9 mouse cellular contexts compared by ENCODE assay signal in the genomic region with DNA sequence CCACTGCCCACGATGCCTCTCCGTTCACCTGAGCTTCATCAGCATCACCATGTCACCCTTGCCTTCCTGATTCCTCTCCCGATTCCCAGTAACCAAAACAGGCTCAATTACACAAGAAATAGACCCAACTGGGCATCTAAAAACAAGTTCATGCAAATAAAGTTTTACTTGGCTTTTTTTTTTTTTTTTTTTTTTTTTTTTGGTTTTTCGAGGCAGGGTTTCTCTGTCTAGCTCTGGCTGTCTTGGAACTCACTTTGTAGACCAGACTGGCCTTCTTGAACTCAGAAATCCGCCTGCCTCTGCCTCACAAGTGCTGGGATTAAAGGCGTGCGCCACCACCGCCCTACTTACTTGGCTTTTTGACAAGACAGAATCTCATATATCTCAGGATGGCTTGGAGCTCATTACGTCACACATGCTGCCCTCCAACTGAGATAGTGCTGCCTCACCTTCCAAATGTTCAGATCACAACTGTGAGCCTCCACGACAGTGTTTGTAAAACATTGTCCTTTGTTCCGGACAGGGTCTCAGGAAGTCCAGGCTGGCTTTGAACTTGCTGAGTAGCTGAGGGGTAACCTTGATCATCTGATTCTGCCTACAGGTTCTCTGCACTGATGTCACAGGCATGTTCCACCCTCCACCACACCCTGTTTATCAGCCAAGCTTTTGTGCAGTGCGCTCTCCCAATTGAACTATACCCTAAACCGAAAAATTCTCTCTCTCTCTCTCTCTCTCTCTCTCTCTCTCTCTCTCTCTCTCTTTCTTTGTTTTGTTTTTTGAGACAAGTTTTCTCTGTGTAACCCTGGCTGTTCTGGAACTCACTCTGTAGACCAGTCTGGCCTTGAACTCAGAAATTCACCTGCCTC. TPM values are rescaled to one million over a fixed set of nuclear protein-coding genes. Genes with fewer than 3 reads are reported as not detected.
A peak's percentile ranks its signal among the peaks of the same experiment; 100 is the strongest.
DNase-seq lines count a peak whose midpoint lies in the region; ATAC-seq and TF ChIP-seq lines count a peak whose summit lies in the region.
"Had no signal": no experiment of that assay in that cellular context is flagged by ENCODE, and none has a peak within 500 bp of the region (broad histone marks: within the 10 kb centered on the region; RNA-seq: fewer than 3 reads in every experiment).

No protein-coding gene starts in this region.

- H3K9me3 ChIP-seq in forebrain, embryonic 11.5 days (ENCODE audit: control insufficient read depth, low read length), result no peaks in the 10 kb centered on the region
- H3K9me3 ChIP-seq in limb, embryonic 10.5 days (replicated peaks), result no peaks in the 10 kb centered on the region
- no peaks in the 10 kb centered on the region for H3K9me3 ChIP-seq in neural tube, embryonic 14.5 days (ENCODE audit: control insufficient read depth, low read length)

- peak overlapping the region; percentile 91; the same call in 1 of the 2 replicates for H3K4me2 ChIP-seq in forebrain, embryonic 11.5 days (ENCODE audit: low read depth, low read length, severe bottlenecking)
- H3K4me2 ChIP-seq in neural tube, embryonic 14.5 days (ENCODE audit: low read depth, low read length), result peak overlapping the region; percentile 97

- DNase-seq in left cerebral cortex, adult 2 months (ENCODE audit: extremely low spot score in 1 of 2, low spot score in 2 of 2), result no peak
- DNase-seq in left cerebral cortex, adult 9 months (ENCODE audit: low spot score in 2 of 2), result no peak
- DNase-seq in forebrain, embryonic 11.5 days (ENCODE audit: low spot score), result no peak
- no peak for DNase-seq in limb, embryonic 10.5 days (ENCODE audit: low spot score)
- no peak for DNase-seq in lung, postnatal 10 days
- DNase-seq in right cerebral cortex, adult 2 months (ENCODE audit: low spot score in 2 of 2), result no peak

- H3K4me1 ChIP-seq in forebrain, embryonic 11.5 days (replicated peaks; ENCODE audit: control insufficient read depth, insufficient read depth, low read length), result peaks cover 18% of the 10 kb centered on the region
- peaks cover 30% of the 10 kb centered on the region for H3K4me1 ChIP-seq in limb, embryonic 10.5 days
- peaks cover 22% of the 10 kb centered on the region for H3K4me1 ChIP-seq in neural tube, embryonic 14.5 days (ENCODE audit: control insufficient read depth, insufficient read depth, low read length)

- intact Hi-C loops in left cerebral cortex, adult 2 months (cut with DNase I), result no loop called here

- peaks cover 18% of the 10 kb centered on the region for H3K27me3 ChIP-seq in forebrain, embryonic 11.5 days (ENCODE audit: control insufficient read depth, insufficient read depth, low read length)
- peaks cover 88% of the 10 kb centered on the region for H3K27me3 ChIP-seq in limb, embryonic 10.5 days (ENCODE audit: low read depth, poor library complexity, severe bottlenecking)
- peaks cover 2% of the 10 kb centered on the region; the same call in 1 of the 2 replicates for H3K27me3 ChIP-seq in neural tube, embryonic 14.5 days (ENCODE audit: control insufficient read depth, insufficient read depth, low read length)

- H3K4me3 ChIP-seq in left cerebral cortex, adult 2 months, result peak overlapping the region; percentile 89
- H3K4me3 ChIP-seq in forebrain, embryonic 11.5 days (ENCODE audit: low read depth, low read length), result peak overlapping the region; percentile 63
- H3K4me3 ChIP-seq in limb, embryonic 10.5 days, result peak overlapping the region; percentile 55
- H3K4me3 ChIP-seq in neural tube, embryonic 14.5 days (ENCODE audit: low read depth, low read length), result peak overlapping the region; percentile 98

- ATAC-seq in forebrain, embryonic 11.5 days (replicated peaks; ENCODE audit: low FRiP score), result no peak
- no peak for ATAC-seq in neural tube, embryonic 14.5 days (ENCODE audit: low read depth)
- ATAC-seq in frontal cortex, adult (ENCODE audit: low TSS enrichment), result no peak

- no peaks in the 10 kb centered on the region for H3K36me3 ChIP-seq in forebrain, embryonic 11.5 days (ENCODE audit: control insufficient read depth, insufficient read depth, low read length)
- no peaks in the 10 kb centered on the region for H3K36me3 ChIP-seq in limb, embryonic 10.5 days
- H3K36me3 ChIP-seq in neural tube, embryonic 14.5 days (ENCODE audit: control insufficient read depth, insufficient read depth, low read length), result no peaks in the 10 kb centered on the region; the same call in 1 of the 2 replicates

- TF ChIP-seq CTCF in left cerebral cortex, adult 2 months (IDR thresholded peaks at IDR 0.05), result no peak

- no peak overlapping the region for H3K9ac ChIP-seq in forebrain, embryonic 11.5 days (ENCODE audit: low read length)
- H3K9ac ChIP-seq in neural tube, embryonic 14.5 days (replicated peaks; ENCODE audit: low read depth, low read length), result peak overlapping the region; percentile 99

- 66% methylated on average over 13 of the region's 13 CpGs for WGBS in forebrain, embryonic 11.5 days
- 67% methylated on average over 13 of the region's 13 CpGs for WGBS in limb, embryonic 10.5 days
- 60% methylated on average over 13 of the region's 13 CpGs for WGBS in neural tube, embryonic 14.5 days

- H3K27ac ChIP-seq in left cerebral cortex, adult 2 months, result no peak overlapping the region
- H3K27ac ChIP-seq in forebrain, embryonic 11.5 days (ENCODE audit: low read depth, low read length), result no peak overlapping the region
- no peak overlapping the region for H3K27ac ChIP-seq in limb, embryonic 10.5 days
- peak overlapping the region; percentile 96; the same call in 1 of the 2 replicates for H3K27ac ChIP-seq in neural tube, embryonic 14.5 days (ENCODE audit: low read depth, low read length)

RNA-seq across cellular contexts. Expression of a gene that starts 0.7 kb away (rescaled TPM):
- 10 to 100 TPM; 89.4 to 95.7 TPM for total RNA-seq in left cerebral cortex, adult 2 months (2021)
- 14.2 and 15.9 TPM in 2 replicates for polyA plus RNA-seq in forebrain, embryonic 11.5 days (2014; fragmentation: Nextera tagmentation; extraction: Ambion mirVana)
- 0.09 and 0.16 TPM in 2 replicates for polyA plus RNA-seq in limb, embryonic 10.5 days (2016; fragmentation: Nextera tagmentation; extraction: Ambion mirVana)
- 75.6 and 79.8 TPM in 2 replicates for polyA plus RNA-seq in neural tube, embryonic 14.5 days (2014; fragmentation: Nextera tagmentation; extraction: Ambion mirVana)

RNA-seq across cellular contexts. Expression of a gene that starts 8.9 kb away (rescaled TPM):
- total RNA-seq in left cerebral cortex, adult 2 months (2021), result 1 to 10 TPM; 1.1 to 1.2 TPM
- 0.19 and 0.36 TPM in 2 replicates for polyA plus RNA-seq in forebrain, embryonic 11.5 days (2014; fragmentation: Nextera tagmentation; extraction: Ambion mirVana)
- polyA plus RNA-seq in limb, embryonic 10.5 days (2016; fragmentation: Nextera tagmentation; extraction: Ambion mirVana), result 0.44 and 0.58 TPM in 2 replicates
- 1.3 and 3.5 TPM in 2 replicates for polyA plus RNA-seq in neural tube, embryonic 14.5 days (2014; fragmentation: Nextera tagmentation; extraction: Ambion mirVana)
- total RNA-seq: hematopoietic stem cell, adult 5-6 weeks had no signal

RNA-seq across cellular contexts. Expression of a gene that starts 29.5 kb away (rescaled TPM):
- total RNA-seq in left cerebral cortex, adult 2 months (2021), result 1 to 10 TPM; 4.3 to 5.1 TPM
- 7.2 and 9.5 TPM in 2 replicates for polyA plus RNA-seq in forebrain, embryonic 11.5 days (2014; fragmentation: Nextera tagmentation; extraction: Ambion mirVana)
- polyA plus RNA-seq in limb, embryonic 10.5 days (2016; fragmentation: Nextera tagmentation; extraction: Ambion mirVana), result 6.4 and 8.2 TPM in 2 replicates
- 5.0 and 5.3 TPM in 2 replicates for polyA plus RNA-seq in neural tube, embryonic 14.5 days (2014; fragmentation: Nextera tagmentation; extraction: Ambion mirVana)

RNA-seq across cellular contexts. Expression of a gene that starts 31.4 kb away (rescaled TPM):
- total RNA-seq in left cerebral cortex, adult 2 months (2021), result not detected
- polyA plus RNA-seq in forebrain, embryonic 11.5 days (2014; fragmentation: Nextera tagmentation; extraction: Ambion mirVana), result not detected in 2 replicates
- polyA plus RNA-seq in limb, embryonic 10.5 days (2016; fragmentation: Nextera tagmentation; extraction: Ambion mirVana), result not detected in 2 replicates
- not detected in 2 replicates for polyA plus RNA-seq in neural tube, embryonic 14.5 days (2014; fragmentation: Nextera tagmentation; extraction: Ambion mirVana)
- total RNA-seq: hematopoietic stem cell, adult 5-6 weeks had no signal

RNA-seq across cellular contexts. Expression of a gene that starts 31.5 kb away (rescaled TPM):
- total RNA-seq in left cerebral cortex, adult 2 months (2021), result 100 to 1,000 TPM; 319 to 333 TPM
- polyA plus RNA-seq in forebrain, embryonic 11.5 days (2014; fragmentation: Nextera tagmentation; extraction: Ambion mirVana), result 1,226 and 1,312 TPM in 2 replicates
- polyA plus RNA-seq in limb, embryonic 10.5 days (2016; fragmentation: Nextera tagmentation; extraction: Ambion mirVana), result 1,175 and 1,260 TPM in 2 replicates
- polyA plus RNA-seq in neural tube, embryonic 14.5 days (2014; fragmentation: Nextera tagmentation; extraction: Ambion mirVana), result 1,214 and 1,252 TPM in 2 replicates

Comparison
In these comparisons a context has a peak if more than half of its experiments do, and no peak if none do; other contexts are left out.
1. RNA of a gene that starts 0.7 kb away (polyA plus RNA-seq): 75.6 to 79.8 TPM in neural tube, embryonic 14.5 days and 14.2 to 15.9 TPM in forebrain, embryonic 11.5 days; 0.09 to 0.16 TPM in limb, embryonic 10.5 days; every median in the first group is over 10 times any median in the second.
2. Peak in every context shown above with its lines, with median percentiles within 50 percentile points of each other: H3K4me3 ChIP-seq.